Mouse (Mus musculus) limb, embryonic 10.5 days (tissue): Measurements from ENCODE around the gene Msantd3. TPM values are rescaled to one million over a fixed set of nuclear protein-coding genes. Genes with fewer than 3 reads are reported as not detected.

ENCODE experiments used
- DNase-seq: peaks from one replicate; pipeline ENCODE4 v3.0.0-alpha.2; 2017; ENCODE audit warnings: low spot score
- H3K27ac ChIP-seq: fragments of 300-500 bp; sonication (generic); 2 replicates; pipeline ENCODE4 v1.5.1; 2016; ENCODE audit warnings: mild to moderate bottlenecking
- H3K27me3 ChIP-seq: fragments of 300-500 bp; sonication (generic); 2 replicates; pipeline ENCODE4 v1.6.1; 2016; ENCODE audit warnings: low read depth, mild to moderate bottlenecking; ENCODE audit not compliant: poor library complexity, severe bottlenecking
- H3K36me3 ChIP-seq: fragments of 300-500 bp; sonication (generic); 2 replicates; pipeline ENCODE4 v1.6.1; 2016; ENCODE audit warnings: mild to moderate bottlenecking, moderate library complexity
- H3K4me1 ChIP-seq: fragments of 300-500 bp; sonication (generic); 2 replicates; pipeline ENCODE4 v1.6.1; 2016
- H3K4me3 ChIP-seq: fragments of 300-500 bp; sonication (generic); 2 replicates; pipeline ENCODE4 v1.5.1; 2016; ENCODE audit warnings: mild to moderate bottlenecking, moderate library complexity
- H3K9me3 ChIP-seq: fragments of 300-500 bp; sonication (generic); replicated peaks from 2 replicates; pipeline ENCODE4 v1.6.1; 2016; ENCODE audit warnings: mild to moderate bottlenecking
- WGBS: fragments of 180-500 bp; shearing (Covaris S2); methylation state at CpG from one replicate; pipeline ENCODE4 v1.1.7; 2016; 5-methylcytosine and 5-hydroxymethylcytosine counted together
- polyA plus RNA-seq: library from polyadenylated mRNA; unstranded; fragments of >200 nt; fragmentation: Nextera tagmentation; extraction: Ambion mirVana; gene quantifications from 2 replicates; pipeline ENCODE4 v1.2.1, GENCODE M21; 2016

Msantd3 gene
- 40.8 and 44.8 TPM in 2 replicates for polyA plus RNA-seq

DNA sequence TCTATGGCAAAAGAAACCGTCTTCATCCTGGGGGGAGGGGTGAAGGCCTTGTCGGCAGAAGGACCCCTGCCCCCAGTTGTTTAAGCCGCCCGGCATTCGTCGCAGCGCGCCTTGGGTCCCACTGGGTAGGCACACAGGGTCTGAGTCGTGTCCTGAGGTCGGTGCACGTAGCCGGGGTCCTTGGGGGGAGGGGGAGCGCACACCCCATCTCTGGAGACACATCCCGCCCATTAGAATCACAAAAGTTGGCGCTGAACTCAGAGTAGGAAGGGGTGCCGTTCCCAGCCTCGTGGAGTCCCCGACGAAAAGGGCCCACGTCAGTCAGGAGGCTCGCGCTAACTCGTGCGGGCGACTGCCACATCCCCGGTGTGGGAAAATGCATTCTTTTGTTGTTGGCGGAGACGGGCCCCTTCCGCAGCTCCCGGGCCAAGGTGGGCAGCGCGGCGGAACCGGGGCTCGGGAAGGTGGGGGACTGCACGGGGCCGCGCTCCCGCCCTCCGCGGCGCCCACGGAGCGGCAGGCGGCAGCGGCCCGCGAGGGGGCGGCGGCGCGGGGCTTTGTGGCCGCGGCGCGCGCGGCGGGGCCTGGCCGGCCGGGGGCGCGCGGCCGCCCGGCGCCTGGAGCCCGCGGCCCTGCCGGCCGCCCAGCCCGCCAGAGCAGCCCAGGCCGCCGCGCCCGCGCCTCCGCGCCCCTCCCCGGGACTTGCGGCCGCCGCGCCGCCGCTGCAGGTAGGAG is at the start of gene Msantd3:
Msantd3 (plus strand) TSS at position 95 of the 735 bp plus-strand sequence.
- Histone ChIP-seq H3K9me3 (no peaks in the 10 kb centered on the region), H3K27me3 (peaks cover 29% of the 10 kb centered on the region; the same call in 1 of the 2 replicates), H3K4me1 (peaks cover 34% of the 10 kb centered on the region), H3K36me3 (no peaks in the 10 kb centered on the region), H3K27ac (peak within 1 kb of the TSS; percentile 99), H3K4me3 (peak within 1 kb of the TSS; percentile 87)
- WGBS = 9% methylated on average over 83 of the region's 86 CpGs
- DNase-seq = peak; percentile 82

GRCm38 (mm10) chr4:48491290-48491743 is 48.4 kb upstream of the Msantd3 start:
- Histone ChIP-seq H3K9me3 (no peaks in the 10 kb centered on the region), H3K4me3 (peak overlapping the region; percentile 42), H3K27ac (peak overlapping the region; percentile 59; the same call in 1 of the 2 replicates), H3K36me3 (no peaks in the 10 kb centered on the region), H3K27me3 (no peaks in the 10 kb centered on the region), H3K4me1 (0 out of 2 replicates have a peak, but pooled peaks cover 6% of the 10 kb centered on the region)
- DNase-seq = peak; percentile 67
- WGBS = 12% methylated on average over 14 of the region's 14 CpGs

- Histone ChIP-seq H3K4me3 (no peak overlapping the region), H3K4me1 (0 out of 2 replicates have a peak, but pooled peaks cover 6% of the 10 kb centered on the region), H3K27ac (no peak overlapping the region), H3K27me3 (no peaks in the 10 kb centered on the region), H3K36me3 (no peaks in the 10 kb centered on the region), H3K9me3 (no peaks in the 10 kb centered on the region)
- 63% methylated on average over 2 of the region's 2 CpGs for WGBS
- no peak for DNase-seq
Measured at GRCm38 (mm10) chr4:48492510-48492909, 47.2 kb upstream of the Msantd3 start.

GRCm38 (mm10) chr4:48510861-48511260 is 28.9 kb upstream of the Msantd3 start:
- Histone ChIP-seq H3K9me3 (no peaks in the 10 kb centered on the region), H3K4me1 (no peaks in the 10 kb centered on the region), H3K36me3 (no peaks in the 10 kb centered on the region), H3K4me3 (no peak overlapping the region), H3K27me3 (no peaks in the 10 kb centered on the region), H3K27ac (no peak overlapping the region)
- WGBS = 36% methylated on average over 2 of the region's 2 CpGs
- DNase-seq = no peak

DNA sequence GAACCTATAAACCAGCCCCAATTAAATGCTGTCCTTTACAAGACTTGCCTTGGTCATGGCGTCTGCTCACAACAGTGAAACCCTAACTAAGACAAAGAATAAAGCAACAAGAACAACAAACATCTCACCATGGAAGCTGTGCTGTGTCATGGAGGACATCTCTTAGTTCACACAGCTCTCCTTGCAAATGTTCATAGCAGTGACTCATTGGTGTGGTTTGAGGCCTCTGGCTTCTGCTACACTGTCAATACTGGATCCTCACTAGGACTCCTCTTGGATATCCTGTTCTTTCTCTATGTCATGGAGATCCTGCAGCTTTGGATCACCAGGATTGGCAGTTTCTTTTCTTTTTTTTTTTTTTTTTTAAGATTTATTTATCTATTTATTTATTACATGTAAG is 10.2 kb upstream of the Msantd3 start:
- Histone ChIP-seq H3K27me3 (no peaks in the 10 kb centered on the region), H3K27ac (no peak overlapping the region), H3K4me1 (no peaks in the 10 kb centered on the region), H3K9me3 (no peaks in the 10 kb centered on the region), H3K36me3 (no peaks in the 10 kb centered on the region), H3K4me3 (no peak overlapping the region)
- WGBS = 93% methylated on average over 1 of the region's 1 CpGs
- no peak for DNase-seq

GRCm38 (mm10) chr4:48531804-48532601 is 7.7 kb upstream of the Msantd3 start:
- Histone ChIP-seq H3K27ac (no peak overlapping the region), H3K4me3 (no peak overlapping the region), H3K36me3 (no peaks in the 10 kb centered on the region), H3K27me3 (no peaks in the 10 kb centered on the region), H3K9me3 (no peaks in the 10 kb centered on the region), H3K4me1 (no peaks in the 10 kb centered on the region)
- DNase-seq = no peak
- WGBS = 83% methylated on average over 11 of the region's 11 CpGs

- 84% methylated on average over 5 of the region's 5 CpGs for WGBS
- Histone ChIP-seq H3K9me3 (no peaks in the 10 kb centered on the region), H3K27me3 (no peaks in the 10 kb centered on the region), H3K27ac (no peak overlapping the region), H3K4me1 (0 out of 2 replicates have a peak, but pooled peaks cover 2% of the 10 kb centered on the region), H3K36me3 (no peaks in the 10 kb centered on the region), H3K4me3 (no peak overlapping the region)
- no peak for DNase-seq
Measured at GRCm38 (mm10) chr4:48536275-48536674, 3.5 kb upstream of the Msantd3 start.

- no peak overlapping the region for H3K27ac ChIP-seq
- H3K4me1 ChIP-seq = peaks cover 9% of the 10 kb centered on the region
- no peaks in the 10 kb centered on the region for H3K9me3 ChIP-seq
- DNase-seq = no peak
- no peak overlapping the region for H3K4me3 ChIP-seq
- WGBS = 90% methylated on average over 5 of the region's 5 CpGs
- H3K36me3 ChIP-seq = no peaks in the 10 kb centered on the region
- peaks cover 1% of the 10 kb centered on the region; the same call in 1 of the 2 replicates for H3K27me3 ChIP-seq
Measured at GRCm38 (mm10) chr4:48537024-48537423, 2.7 kb upstream of the Msantd3 start.

DNA sequence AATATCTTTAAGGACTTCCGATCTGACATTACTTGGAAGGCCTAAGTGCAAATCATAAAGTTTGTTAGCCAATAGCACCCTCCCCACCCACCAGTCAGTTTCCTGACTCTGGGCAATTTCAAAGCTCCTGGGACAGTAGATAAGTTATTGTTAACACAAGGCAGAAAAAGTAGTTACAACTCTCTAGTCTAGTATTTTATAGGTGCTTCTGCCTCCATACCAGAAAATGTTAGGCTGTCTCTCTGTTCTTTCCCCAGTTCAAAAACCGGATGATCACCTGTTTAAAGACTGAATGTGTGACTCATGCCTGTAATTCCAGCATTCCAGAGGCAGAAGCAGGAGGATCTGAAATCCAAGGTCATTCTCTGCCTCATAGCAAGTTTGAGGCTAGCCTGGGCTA is 1.2 kb upstream of the Msantd3 start:
- Histone ChIP-seq H3K4me1 (peaks cover 20% of the 10 kb centered on the region), H3K27ac (no peak overlapping the region), H3K9me3 (no peaks in the 10 kb centered on the region), H3K36me3 (no peaks in the 10 kb centered on the region), H3K27me3 (peaks cover 15% of the 10 kb centered on the region; the same call in 1 of the 2 replicates), H3K4me3 (no peak overlapping the region)
- DNase-seq = no peak
- WGBS = 92% methylated on average over 2 of the region's 2 CpGs

DNA sequence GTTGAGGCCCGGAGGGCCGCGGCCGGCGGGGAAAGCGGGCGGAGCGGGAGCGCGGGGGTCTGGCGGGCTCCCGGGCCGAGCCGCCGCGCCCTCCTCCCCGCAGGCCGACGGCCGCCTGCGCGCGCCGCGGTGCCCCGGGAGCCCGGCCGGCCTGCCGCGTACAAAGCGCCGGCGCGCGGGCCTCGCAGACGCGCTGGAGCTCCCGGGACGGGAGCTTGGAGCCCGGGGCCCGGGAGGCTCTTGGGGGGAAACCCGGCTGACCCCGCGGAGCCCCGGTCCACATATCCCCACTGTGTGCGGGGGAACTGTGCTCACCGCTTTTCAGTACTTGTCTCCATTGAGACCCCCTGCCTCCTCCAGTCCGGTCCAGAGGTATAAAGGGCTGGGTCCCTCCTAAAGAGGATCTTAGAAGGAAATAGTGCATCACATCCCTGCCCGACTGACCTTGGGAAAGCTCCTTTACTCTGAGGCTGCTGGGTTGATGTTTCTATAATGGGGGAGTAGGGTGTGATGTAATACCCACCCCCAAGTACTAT is 909 bp downstream of the Msantd3 start:
- H3K4me1 ChIP-seq = peaks cover 40% of the 10 kb centered on the region
- peak; percentile 74 for DNase-seq
- H3K27me3 ChIP-seq = peaks cover 36% of the 10 kb centered on the region; the same call in 1 of the 2 replicates
- H3K36me3 ChIP-seq = peaks cover 3% of the 10 kb centered on the region; the same call in 1 of the 2 replicates
- peak overlapping the region; percentile 87 for H3K4me3 ChIP-seq
- H3K9me3 ChIP-seq = no peaks in the 10 kb centered on the region
- H3K27ac ChIP-seq = peak overlapping the region; percentile 99
- WGBS = 5% methylated on average over 50 of the region's 50 CpGs

DNA sequence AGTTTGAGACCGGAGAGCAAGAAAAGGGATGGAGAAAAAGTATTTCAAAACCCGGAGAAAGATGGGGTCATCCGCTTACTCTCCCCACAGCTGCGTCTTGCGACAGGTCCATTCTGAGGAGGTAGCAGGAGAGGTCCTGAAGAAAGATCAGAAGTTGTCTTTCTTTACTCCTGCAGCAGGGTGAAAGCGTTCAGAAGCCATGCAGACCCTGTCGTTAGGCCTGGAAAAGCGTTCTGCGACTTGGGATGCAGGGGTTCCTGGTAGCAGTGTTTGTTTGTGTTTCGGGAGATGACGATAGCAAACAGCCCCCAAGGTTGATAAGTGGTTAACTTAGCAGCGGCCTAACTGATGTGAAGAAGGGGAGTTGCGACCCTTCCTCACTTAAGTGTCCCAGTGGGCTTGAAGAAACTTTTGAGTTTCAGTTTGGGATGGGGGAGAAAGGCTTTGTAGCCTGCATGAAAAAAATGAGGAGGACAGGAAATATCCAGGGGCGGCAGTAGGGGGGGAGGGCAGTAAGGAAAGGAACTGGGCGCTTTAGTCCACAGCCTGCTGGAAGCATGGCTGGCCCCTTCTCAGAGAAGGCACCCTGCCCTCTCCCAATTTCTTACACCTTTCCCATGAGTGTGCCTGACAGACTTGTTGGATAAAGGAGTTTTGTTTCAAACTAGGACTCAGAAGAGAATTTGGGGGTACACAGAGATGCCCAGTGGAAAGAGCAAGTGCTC is 2.0 kb downstream of the Msantd3 start:
- Histone ChIP-seq H3K4me3 (peak overlapping the region; percentile 87), H3K27ac (peak overlapping the region; percentile 99), H3K27me3 (peaks cover 46% of the 10 kb centered on the region; the same call in 1 of the 2 replicates), H3K4me1 (peaks cover 51% of the 10 kb centered on the region), H3K36me3 (peaks cover 7% of the 10 kb centered on the region; the same call in 1 of the 2 replicates), H3K9me3 (no peaks in the 10 kb centered on the region)
- WGBS = 4% methylated on average over 15 of the region's 15 CpGs
- DNase-seq = peak; percentile 42

GRCm38 (mm10) chr4:48542351-48542750 is 2.6 kb downstream of the Msantd3 start:
- H3K4me3 ChIP-seq = 0 out of 2 replicates have a peak overlapping the region, but pooled peaks have one; percentile 87
- peaks cover 7% of the 10 kb centered on the region; the same call in 1 of the 2 replicates for H3K36me3 ChIP-seq
- no peak overlapping the region for H3K27ac ChIP-seq
- H3K9me3 ChIP-seq = no peaks in the 10 kb centered on the region
- H3K27me3 ChIP-seq = peaks cover 50% of the 10 kb centered on the region; the same call in 1 of the 2 replicates
- DNase-seq = no peak
- peaks cover 57% of the 10 kb centered on the region for H3K4me1 ChIP-seq
- 34% methylated on average over 5 of the region's 5 CpGs for WGBS
